Mouse (Mus musculus) bone marrow macrophage, adult 2 months (primary cell): ENCODE data around the gene Gm2035.
"Not testable (repeated sequence)": the region's sequence is repeated elsewhere in the genome, so short reads cannot be mapped to it uniquely, and the experiment has no call there.

ENCODE experiments used
- CTCF ChIP-seq: IDR thresholded peaks from 2 replicates; pipeline ENCODE4 v1.5.1; 2012; ENCODE audit warnings: low read depth, mild to moderate bottlenecking, low read length, moderate library complexity
- POLR2A ChIP-seq: IDR thresholded peaks from 2 replicates; pipeline ENCODE4 v1.6.1; 2012; ENCODE audit warnings: mild to moderate bottlenecking, low read depth, low read length, borderline replicate concordance

GRCm38 (mm10) chr12:87895070-87895469 lies 24.6 kb downstream of the Gm2035 start, which contains the start of gene Gm2022:
- TF ChIP-seq CTCF, POLR2A: not testable (repeated sequence)
